Mouse (Mus musculus): ENCODE results near the gene Cldn34c1.
A peak's percentile ranks its signal among the peaks of the same experiment; 100 is the strongest.
"Not testable (repeated sequence)": the region's sequence is repeated elsewhere in the genome, so short reads cannot be mapped to it uniquely, and the experiment has no call there.

Gene Cldn34c1

GRCm38 (mm10) chrX:123103291-123104260 is at the start of gene Cldn34c1:
TSS of gene Cldn34c1 (plus strand) at chrX:123103495.
- DNase-seq (ENCODE audit: low read depth, low spot score) = peak; percentile 80

- DNase-seq (ENCODE audit: low read depth, low spot score) = no peak
Observed at GRCm38 (mm10) chrX:123087441-123087840, 15.9 kb upstream of the Cldn34c1 start.

- peak; percentile 8 for DNase-seq (ENCODE audit: low read depth, low spot score)
Observed at GRCm38 (mm10) chrX:123102806-123103205, 489 bp upstream of the Cldn34c1 start.

GRCm38 (mm10) chrX:123104692-123105091 is 1.4 kb downstream of the Cldn34c1 start:
- DNase-seq (ENCODE audit: low read depth, low spot score) = not testable (repeated sequence)

GRCm38 (mm10) chrX:123222381-123222780 is 119.1 kb downstream of the Cldn34c1 start, which contains the start of gene Srsx:
TSS of gene Srsx (minus strand) at chrX:123222481.
- not testable (repeated sequence) for DNase-seq (ENCODE audit: low read depth, low spot score)

All from CD4-positive helper T cell, adult 2 months (primary cell).